Mouse (Mus musculus): Measurements from ENCODE around the gene Ywhag. TPM values are rescaled to one million over a fixed set of nuclear protein-coding genes. Genes with fewer than 3 reads are reported as not detected.
A peak's percentile ranks its signal among the peaks of the same experiment; 100 is the strongest.

Gene Ywhag
- polyA plus RNA-seq, 1 experiment, result 57.1 TPM

- WGBS, result 78% methylated on average over 9 of the region's 9 CpGs
Measured at GRCm38 (mm10) chr5:135873753-135874152, 60.7 kb downstream of the Ywhag start.

DNA sequence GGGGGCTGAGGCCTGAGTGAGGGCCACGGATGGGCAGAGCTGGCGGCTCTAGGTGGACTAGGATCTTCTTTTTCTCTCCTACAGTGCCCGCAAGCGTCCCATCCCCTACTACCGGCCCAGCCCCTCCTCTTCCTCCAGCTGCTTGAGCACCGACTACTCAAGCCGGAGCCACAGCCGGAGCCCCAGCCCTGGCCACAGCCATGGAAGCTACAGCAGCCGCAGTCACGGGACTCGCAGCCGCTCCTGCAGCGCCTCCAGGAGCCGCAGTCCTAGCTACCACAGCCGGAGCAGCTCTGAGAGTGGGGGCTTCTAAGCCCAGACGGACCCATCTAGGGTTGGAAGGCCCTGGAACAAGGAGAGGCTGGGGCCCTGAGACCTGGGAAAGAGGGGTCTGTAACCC, 61.4 kb downstream of the Ywhag start:
- no peak for TF ChIP-seq CTCF (conservative IDR thresholded peaks at IDR 0.05; ENCODE audit: insufficient read depth, insufficient read length, low read depth, low read length)
- no peak for TF ChIP-seq POLR2A (IDR thresholded peaks at IDR 0.05; ENCODE audit: low read depth, low read length)
- 0 out of 2 replicates have a peak, but pooled peaks cover 2% of the 10 kb centered on the region for H3K27me3 ChIP-seq (replicated peaks; ENCODE audit: control insufficient read depth, insufficient read depth, low read length)
- H3K36me3 ChIP-seq (ENCODE audit: control insufficient read depth, insufficient read depth, low read length), result no peaks in the 10 kb centered on the region
- no peak for DNase-seq
- 29% methylated on average over 16 of the region's 16 CpGs for WGBS
- no peak overlapping the region for H3K4me3 ChIP-seq (ENCODE audit: insufficient read depth, low read depth, low read length)
- no peaks in the 10 kb centered on the region; the same call in 1 of the 2 replicates for H3K4me1 ChIP-seq (ENCODE audit: control insufficient read depth, insufficient read depth, low read length)
- H3K27ac ChIP-seq (ENCODE audit: insufficient read depth, low read depth, low read length), result no peak overlapping the region

More at GRCm38 (mm10) chr5:135873753-135874152, 60.7 kb downstream of the Ywhag start:
- Histone ChIP-seq H3K4me1 (ENCODE audit: control insufficient read depth, insufficient read depth, low read length) (no peaks in the 10 kb centered on the region; the same call in 1 of the 2 replicates), H3K27ac (ENCODE audit: insufficient read depth, low read depth, low read length) (no peak overlapping the region), H3K27me3 (replicated peaks; ENCODE audit: control insufficient read depth, insufficient read depth, low read length) (no peaks in the 10 kb centered on the region), H3K4me3 (ENCODE audit: insufficient read depth, low read depth, low read length) (no peak overlapping the region), H3K36me3 (ENCODE audit: control insufficient read depth, insufficient read depth, low read length) (no peaks in the 10 kb centered on the region)
- DNase-seq, result no peak
- TF ChIP-seq CTCF (conservative IDR thresholded peaks at IDR 0.05; ENCODE audit: insufficient read depth, insufficient read length, low read depth, low read length) (no peak), POLR2A (IDR thresholded peaks at IDR 0.05; ENCODE audit: low read depth, low read length) (no peak)

GRCm38 (mm10) chr5:135870505-135870904, 63.9 kb downstream of the Ywhag start:
- H3K27me3 ChIP-seq (replicated peaks; ENCODE audit: control insufficient read depth, insufficient read depth, low read length), result 0 out of 2 replicates have a peak, but pooled peaks cover 3% of the 10 kb centered on the region
- no peak for TF ChIP-seq POLR2A (IDR thresholded peaks at IDR 0.05; ENCODE audit: low read depth, low read length)
- TF ChIP-seq CTCF (conservative IDR thresholded peaks at IDR 0.05; ENCODE audit: insufficient read depth, insufficient read length, low read depth, low read length), result no peak
- DNase-seq, result no peak

DNA sequence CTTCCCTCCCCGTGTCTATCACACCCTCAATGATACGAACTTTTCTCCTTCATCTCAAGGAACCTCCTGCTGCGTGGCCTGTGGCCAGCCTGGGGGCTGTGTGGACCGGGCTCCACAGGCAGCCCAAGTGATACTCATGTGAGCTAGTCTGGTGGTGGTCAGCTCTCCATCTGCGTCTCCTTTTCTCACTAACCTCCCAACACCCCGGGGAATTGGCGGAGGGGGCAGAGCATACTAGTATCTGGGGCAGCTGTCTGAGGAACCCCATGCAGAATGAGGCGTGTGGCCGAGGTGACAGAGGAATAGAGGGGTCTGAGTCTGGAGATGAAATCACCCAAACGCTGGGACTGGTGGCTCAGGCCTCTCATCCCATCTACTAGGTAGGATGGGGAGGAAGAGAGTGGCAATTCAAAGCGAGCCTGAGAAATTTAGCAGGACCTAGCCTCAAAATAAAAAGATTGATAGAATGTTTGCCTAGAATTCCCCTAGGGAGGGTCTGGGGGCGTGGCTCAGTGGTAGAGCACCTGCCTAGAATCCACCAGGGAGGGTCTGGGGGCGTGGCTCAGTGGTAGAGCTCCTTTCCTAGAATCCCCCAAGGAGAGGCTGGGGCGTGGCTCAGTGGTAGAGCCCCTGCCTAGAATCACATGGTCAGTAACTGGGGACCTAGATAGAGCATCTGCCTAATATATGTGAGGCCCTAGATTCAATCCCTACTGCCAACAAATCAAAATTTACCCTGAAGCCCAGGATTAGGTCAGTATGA, 64.6 kb downstream of the Ywhag start:
- WGBS, result 79% methylated on average over 14 of the region's 14 CpGs
- DNase-seq, result no peak
- Histone ChIP-seq H3K27me3 (replicated peaks; ENCODE audit: control insufficient read depth, insufficient read depth, low read length) (0 out of 2 replicates have a peak, but pooled peaks cover 3% of the 10 kb centered on the region), H3K4me1 (ENCODE audit: control insufficient read depth, insufficient read depth, low read length) (no peaks in the 10 kb centered on the region), H3K4me3 (ENCODE audit: insufficient read depth, low read depth, low read length) (no peak overlapping the region), H3K36me3 (ENCODE audit: control insufficient read depth, insufficient read depth, low read length) (no peaks in the 10 kb centered on the region), H3K27ac (ENCODE audit: insufficient read depth, low read depth, low read length) (no peak overlapping the region)
- TF ChIP-seq POLR2A (IDR thresholded peaks at IDR 0.05; ENCODE audit: low read depth, low read length) (no peak), CTCF (conservative IDR thresholded peaks at IDR 0.05; ENCODE audit: insufficient read depth, insufficient read length, low read depth, low read length) (no peak)

More at GRCm38 (mm10) chr5:135870505-135870904, 63.9 kb downstream of the Ywhag start:
- H3K4me3 ChIP-seq (ENCODE audit: insufficient read depth, low read depth, low read length), result no peak overlapping the region
- H3K4me1 ChIP-seq (ENCODE audit: control insufficient read depth, insufficient read depth, low read length), result no peaks in the 10 kb centered on the region
- 88% methylated on average over 5 of the region's 5 CpGs for WGBS
- no peak overlapping the region for H3K27ac ChIP-seq (ENCODE audit: insufficient read depth, low read depth, low read length)
- no peaks in the 10 kb centered on the region for H3K36me3 ChIP-seq (ENCODE audit: control insufficient read depth, insufficient read depth, low read length)

GRCm38 (mm10) chr5:135868653-135869052, 65.8 kb downstream of the Ywhag start:
- 4% methylated on average over 27 of the region's 27 CpGs for WGBS
- TF ChIP-seq CTCF (conservative IDR thresholded peaks at IDR 0.05; ENCODE audit: insufficient read depth, insufficient read length, low read depth, low read length) (no peak), POLR2A (IDR thresholded peaks at IDR 0.05; ENCODE audit: low read depth, low read length) (no peak)
- Histone ChIP-seq H3K27me3 (replicated peaks; ENCODE audit: control insufficient read depth, insufficient read depth, low read length) (0 out of 2 replicates have a peak, but pooled peaks cover 3% of the 10 kb centered on the region), H3K4me3 (ENCODE audit: insufficient read depth, low read depth, low read length) (no peak overlapping the region), H3K4me1 (ENCODE audit: control insufficient read depth, insufficient read depth, low read length) (no peaks in the 10 kb centered on the region), H3K27ac (ENCODE audit: insufficient read depth, low read depth, low read length) (no peak overlapping the region), H3K36me3 (ENCODE audit: control insufficient read depth, insufficient read depth, low read length) (no peaks in the 10 kb centered on the region)
- DNase-seq, result no peak

- H3K36me3 ChIP-seq (ENCODE audit: control insufficient read depth, insufficient read depth, low read length), result no peaks in the 10 kb centered on the region
- WGBS, result 2% methylated on average over 88 of the region's 89 CpGs
- DNase-seq, result no peak
Measured at GRCm38 (mm10) chr5:135867637-135868593, 66.5 kb downstream of the Ywhag start.

More at GRCm38 (mm10) chr5:135867637-135868593, 66.5 kb downstream of the Ywhag start:
- TF ChIP-seq POLR2A (IDR thresholded peaks at IDR 0.05; ENCODE audit: low read depth, low read length) (no peak), CTCF (conservative IDR thresholded peaks at IDR 0.05; ENCODE audit: insufficient read depth, insufficient read length, low read depth, low read length) (no peak)
- Histone ChIP-seq H3K27me3 (replicated peaks; ENCODE audit: control insufficient read depth, insufficient read depth, low read length) (0 out of 2 replicates have a peak, but pooled peaks cover 3% of the 10 kb centered on the region), H3K4me1 (ENCODE audit: control insufficient read depth, insufficient read depth, low read length) (no peaks in the 10 kb centered on the region), H3K27ac (ENCODE audit: insufficient read depth, low read depth, low read length) (no peak overlapping the region), H3K4me3 (ENCODE audit: insufficient read depth, low read depth, low read length) (peak overlapping the region; percentile 17; the same call in 1 of the 2 replicates)
